Mouse (Mus musculus) natural killer cell, adult 2 months (primary cell): ENCODE measurements around the gene Homez.

Experiments
- DNase-seq, 2 experiments: peaks; one replicate each; pipeline ENCODE4 v3.0.0; 2022; ENCODE audit warnings: low spot score in 2 of 2

Homez gene

GRCm38 (mm10) chr14:54870861-54871260 lies at the start of gene Homez:
Gene Homez (minus strand): TSS chr14:54870961.
- no peak for DNase-seq

- no peak for DNase-seq
Measured at GRCm38 (mm10) chr14:54920076-54920685, 49.4 kb upstream of the Homez start.

- DNase-seq, result no peak
Measured at GRCm38 (mm10) chr14:54913343-54913742, 42.6 kb upstream of the Homez start.

- peak in 1 of 2 experiments; percentile 14 for DNase-seq
Measured at GRCm38 (mm10) chr14:54912886-54913285, 42.1 kb upstream of the Homez start, which contains the start of gene Slc22a17. Gene Slc22a17 (minus strand): TSS chr14:54913132.

- no peak for DNase-seq
Measured at GRCm38 (mm10) chr14:54912109-54912850, 41.5 kb upstream of the Homez start.

GRCm38 (mm10) chr14:54908682-54909081 lies 37.9 kb upstream of the Homez start:
- no peak for DNase-seq

GRCm38 (mm10) chr14:54903641-54904040 lies 32.9 kb upstream of the Homez start:
- no peak for DNase-seq

GRCm38 (mm10) chr14:54900383-54900782 lies 29.6 kb upstream of the Homez start:
- peak; percentile 52 to 60 for DNase-seq

- DNase-seq, result no peak
Measured at GRCm38 (mm10) chr14:54897445-54897844, 26.7 kb upstream of the Homez start.

- DNase-seq, result peak; percentile 49 to 51
Measured at GRCm38 (mm10) chr14:54894296-54895151, 23.8 kb upstream of the Homez start.

GRCm38 (mm10) chr14:54893651-54894181 lies 23.0 kb upstream of the Homez start:
- peak; percentile 99 for DNase-seq

- no peak for DNase-seq
Measured at GRCm38 (mm10) chr14:54892200-54892599, 21.4 kb upstream of the Homez start, which contains the start of gene Pabpn1. Gene Pabpn1 (plus strand): TSS chr14:54892500.

GRCm38 (mm10) chr14:54885309-54885708 lies 14.5 kb upstream of the Homez start:
- DNase-seq, result no peak

GRCm38 (mm10) chr14:54884022-54884712 lies 13.4 kb upstream of the Homez start:
- no peak for DNase-seq

GRCm38 (mm10) chr14:54883154-54884021 lies 12.6 kb upstream of the Homez start, which contains the start of the genes Bcl2l2 and Gm20521:
Gene Bcl2l2 (plus strand): TSS chr14:54883377.
Gene Gm20521 (plus strand): TSS chr14:54883441.
- DNase-seq, result peak; percentile 11 to 20

- peak; percentile 12 to 28 for DNase-seq
Measured at GRCm38 (mm10) chr14:54877048-54877715, 6.4 kb upstream of the Homez start, which contains the start of gene Ppp1r3e. Gene Ppp1r3e (minus strand): TSS chr14:54877550.

- DNase-seq, result peak; percentile 38 to 54
Measured at GRCm38 (mm10) chr14:54876539-54877047, 5.8 kb upstream of the Homez start.

- DNase-seq, result no peak
Measured at GRCm38 (mm10) chr14:54875844-54876538, 5.2 kb upstream of the Homez start.

- no peak for DNase-seq
Measured at GRCm38 (mm10) chr14:54874165-54874564, 3.4 kb upstream of the Homez start.
